Mouse (Mus musculus): ENCODE data around the gene Foxd3. TPM values are rescaled to one million over a fixed set of nuclear protein-coding genes. Genes with fewer than 3 reads are reported as not detected.

Foxd3 gene
- total and polyA plus RNA-seq, 2 experiments from 2014 or later, result 1.0 TPM; not detected in 1

DNA sequence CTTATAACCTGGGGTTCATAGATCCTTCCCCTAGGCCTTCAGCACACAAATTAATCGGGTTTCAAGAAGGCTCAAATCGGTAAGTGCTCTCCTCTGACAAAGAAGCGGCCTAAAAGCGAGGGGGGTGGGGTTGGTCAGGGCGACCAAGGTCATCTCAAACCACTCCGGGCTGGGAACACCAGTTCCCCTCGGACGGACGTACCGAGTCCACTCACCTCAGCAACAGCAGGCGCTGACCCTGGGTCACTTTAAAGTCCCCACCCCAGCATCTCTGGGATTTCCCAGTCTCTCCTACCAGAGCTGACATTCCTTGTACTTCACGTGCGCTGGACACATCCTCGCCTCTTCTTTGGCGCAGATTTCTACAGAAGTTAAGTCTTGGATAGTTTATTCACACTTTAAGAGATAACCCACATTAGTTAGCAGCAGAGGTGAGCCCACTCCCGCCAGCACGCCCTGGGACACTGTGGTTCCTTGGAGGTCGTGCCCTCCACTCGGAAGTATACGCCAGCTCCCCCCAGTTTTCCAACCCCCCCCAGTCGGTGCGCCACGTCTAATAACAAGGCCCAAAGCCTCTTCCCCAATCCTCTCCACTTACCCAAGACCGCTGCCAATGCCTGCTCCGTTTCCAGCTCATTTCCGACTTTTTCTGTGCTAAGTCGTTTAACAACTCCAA, 1.3 kb upstream of the Foxd3 start:
- DNase-seq (ENCODE audit: low spot score), result no peak
- H3K4me3 ChIP-seq (ENCODE audit: low read depth, low read length), result no peak overlapping the region

DNA sequence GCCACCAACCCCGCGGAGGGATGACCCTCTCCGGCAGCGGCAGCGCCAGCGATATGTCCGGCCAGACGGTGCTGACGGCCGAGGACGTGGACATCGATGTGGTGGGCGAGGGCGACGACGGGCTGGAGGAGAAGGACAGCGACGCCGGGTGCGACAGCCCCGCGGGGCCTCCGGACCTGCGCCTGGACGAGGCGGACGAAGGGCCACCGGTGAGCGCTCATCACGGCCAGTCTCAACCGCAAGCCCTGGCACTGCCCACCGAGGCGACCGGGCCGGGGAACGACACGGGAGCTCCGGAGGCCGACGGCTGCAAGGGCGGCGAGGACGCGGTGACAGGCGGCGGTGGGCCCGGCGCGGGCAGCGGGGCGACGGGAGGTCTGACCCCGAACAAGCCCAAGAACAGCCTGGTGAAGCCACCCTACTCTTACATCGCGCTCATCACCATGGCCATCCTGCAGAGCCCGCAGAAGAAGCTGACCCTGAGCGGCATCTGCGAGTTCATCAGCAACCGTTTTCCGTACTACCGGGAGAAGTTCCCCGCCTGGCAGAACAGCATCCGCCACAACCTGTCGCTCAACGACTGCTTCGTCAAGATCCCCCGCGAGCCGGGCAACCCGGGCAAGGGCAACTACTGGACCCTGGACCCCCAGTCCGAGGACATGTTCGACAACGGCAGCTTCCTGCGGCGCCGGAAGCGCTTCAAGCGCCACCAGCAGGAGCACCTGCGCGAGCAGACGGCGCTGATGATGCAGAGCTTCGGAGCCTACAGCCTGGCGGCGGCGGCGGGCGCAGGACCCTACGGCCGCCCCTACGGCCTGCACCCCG, 718 bp downstream of the Foxd3 start:
- WGBS, result under 1% methylated on average over 91 of the region's 92 CpGs
- DNase-seq (ENCODE audit: low spot score) (peak; percentile 28), ATAC-seq (ENCODE audit: low FRiP score) (0 out of 2 replicates have a peak, but pooled peaks have one; percentile 14)
- no peak overlapping the region for H3K27ac ChIP-seq (ENCODE audit: low read depth, low read length)
- no peaks in the 10 kb centered on the region for H3K36me3 ChIP-seq (ENCODE audit: insufficient read depth, low read length)
- peaks cover 55% of the 10 kb centered on the region for H3K27me3 ChIP-seq (ENCODE audit: insufficient read depth, low read length)
- H3K4me2 ChIP-seq (ENCODE audit: low read depth, low read length, poor library complexity, severe bottlenecking), result peak overlapping the region; percentile 39
- no peaks in the 10 kb centered on the region for H3K4me1 ChIP-seq (ENCODE audit: insufficient read depth, low read length)
- H3K9me3 ChIP-seq (ENCODE audit: low read length), result no peaks in the 10 kb centered on the region
- 0 out of 2 replicates have a peak, but pooled peaks have one; percentile 8 for TF ChIP-seq CTCF (IDR thresholded peaks at IDR 0.05)
- peak overlapping the region; percentile 28 for H3K4me3 ChIP-seq (ENCODE audit: low read depth, low read length)
- no peak overlapping the region for H3K9ac ChIP-seq (replicated peaks; ENCODE audit: low read length, poor library complexity, severe bottlenecking)

More for the DNA sequence above, 1.3 kb upstream of the Foxd3 start:
- no peaks in the 10 kb centered on the region for H3K4me1 ChIP-seq (ENCODE audit: insufficient read depth, low read length)
- H3K36me3 ChIP-seq (ENCODE audit: insufficient read depth, low read length), result no peaks in the 10 kb centered on the region
- peaks cover 63% of the 10 kb centered on the region for H3K27me3 ChIP-seq (ENCODE audit: insufficient read depth, low read length)
- no peak overlapping the region for H3K9ac ChIP-seq (replicated peaks; ENCODE audit: low read length, poor library complexity, severe bottlenecking)
- no peak for ATAC-seq (ENCODE audit: low FRiP score)
- no peak overlapping the region for H3K4me2 ChIP-seq (ENCODE audit: low read depth, low read length, poor library complexity, severe bottlenecking)
- 1% methylated on average over 27 of the region's 27 CpGs for WGBS
- no peak for TF ChIP-seq CTCF (IDR thresholded peaks at IDR 0.05)
- H3K27ac ChIP-seq (ENCODE audit: low read depth, low read length), result no peak overlapping the region
- no peaks in the 10 kb centered on the region for H3K9me3 ChIP-seq (ENCODE audit: low read length)

DNA sequence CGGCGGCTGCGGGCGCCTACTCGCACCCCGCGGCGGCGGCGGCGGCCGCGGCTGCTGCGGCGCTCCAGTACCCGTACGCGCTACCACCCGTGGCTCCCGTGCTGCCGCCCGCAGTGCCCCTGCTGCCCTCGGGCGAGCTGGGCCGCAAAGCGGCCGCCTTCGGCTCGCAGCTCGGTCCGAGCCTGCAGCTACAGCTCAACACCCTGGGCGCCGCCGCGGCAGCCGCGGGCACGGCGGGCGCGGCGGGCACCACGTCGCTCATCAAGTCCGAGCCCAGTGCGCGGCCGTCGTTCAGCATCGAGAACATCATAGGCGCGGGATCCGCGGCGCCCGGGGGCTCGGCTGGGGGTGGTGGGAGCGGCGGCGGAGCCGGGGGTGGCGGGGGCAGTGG, 1.3 kb downstream of the Foxd3 start:
- Histone ChIP-seq H3K36me3 (ENCODE audit: insufficient read depth, low read length) (no peaks in the 10 kb centered on the region), H3K27me3 (ENCODE audit: insufficient read depth, low read length) (peaks cover 54% of the 10 kb centered on the region), H3K27ac (ENCODE audit: low read depth, low read length) (no peak overlapping the region), H3K9ac (replicated peaks; ENCODE audit: low read length, poor library complexity, severe bottlenecking) (no peak overlapping the region), H3K4me1 (ENCODE audit: insufficient read depth, low read length) (no peaks in the 10 kb centered on the region), H3K9me3 (ENCODE audit: low read length) (no peaks in the 10 kb centered on the region), H3K4me2 (ENCODE audit: low read depth, low read length, poor library complexity, severe bottlenecking) (peak overlapping the region; percentile 39), H3K4me3 (ENCODE audit: low read depth, low read length) (peak overlapping the region; percentile 28)
- ATAC-seq (ENCODE audit: low FRiP score) (0 out of 2 replicates have a peak, but pooled peaks have one; percentile 12), DNase-seq (ENCODE audit: low spot score) (no peak)
- no peak for TF ChIP-seq CTCF (IDR thresholded peaks at IDR 0.05)
- WGBS, result under 1% methylated on average over 48 of the region's 62 CpGs

DNA sequence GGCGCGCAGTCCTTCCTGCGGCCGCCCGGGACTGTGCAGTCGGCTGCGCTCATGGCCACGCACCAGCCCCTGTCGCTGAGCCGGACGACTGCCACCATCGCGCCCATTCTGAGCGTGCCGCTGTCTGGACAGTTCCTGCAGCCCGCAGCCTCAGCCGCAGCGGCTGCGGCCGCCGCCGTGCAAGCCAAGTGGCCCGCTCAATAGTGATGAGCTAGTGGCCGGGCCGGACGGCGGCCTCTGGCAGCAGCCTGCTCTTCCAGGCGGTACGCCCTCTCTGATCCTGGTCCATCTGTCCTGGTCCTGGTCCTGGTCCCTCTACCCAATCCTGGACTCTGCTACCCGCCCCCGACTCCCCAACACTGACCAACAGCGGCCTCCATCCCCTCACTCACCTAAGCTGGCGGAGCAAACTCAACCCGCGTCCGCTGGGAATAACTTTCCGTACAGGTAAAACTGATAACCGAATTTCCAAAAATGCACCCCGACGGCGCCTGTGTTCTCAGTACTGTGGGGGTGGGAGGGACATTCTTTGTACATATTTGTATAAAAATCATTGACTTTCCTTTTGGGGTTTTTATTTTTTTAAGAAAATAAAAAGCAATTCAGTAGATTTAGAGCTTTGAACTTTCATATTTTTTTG, 1.9 kb downstream of the Foxd3 start:
- TF ChIP-seq CTCF (IDR thresholded peaks at IDR 0.05), result no peak
- no peaks in the 10 kb centered on the region for H3K9me3 ChIP-seq (ENCODE audit: low read length)
- DNase-seq (ENCODE audit: low spot score) (no peak), ATAC-seq (ENCODE audit: low FRiP score) (no peak)
- H3K36me3 ChIP-seq (ENCODE audit: insufficient read depth, low read length), result no peaks in the 10 kb centered on the region
- no peak overlapping the region for H3K9ac ChIP-seq (replicated peaks; ENCODE audit: low read length, poor library complexity, severe bottlenecking)
- no peaks in the 10 kb centered on the region for H3K4me1 ChIP-seq (ENCODE audit: insufficient read depth, low read length)
- H3K27ac ChIP-seq (ENCODE audit: low read depth, low read length), result no peak overlapping the region
- H3K27me3 ChIP-seq (ENCODE audit: insufficient read depth, low read length), result peaks cover 55% of the 10 kb centered on the region
- H3K4me3 ChIP-seq (ENCODE audit: low read depth, low read length), result peak overlapping the region; percentile 28; the same call in 1 of the 2 replicates
- WGBS, result 1% methylated on average over 35 of the region's 41 CpGs
- H3K4me2 ChIP-seq (ENCODE audit: low read depth, low read length, poor library complexity, severe bottlenecking), result no peak overlapping the region

DNA sequence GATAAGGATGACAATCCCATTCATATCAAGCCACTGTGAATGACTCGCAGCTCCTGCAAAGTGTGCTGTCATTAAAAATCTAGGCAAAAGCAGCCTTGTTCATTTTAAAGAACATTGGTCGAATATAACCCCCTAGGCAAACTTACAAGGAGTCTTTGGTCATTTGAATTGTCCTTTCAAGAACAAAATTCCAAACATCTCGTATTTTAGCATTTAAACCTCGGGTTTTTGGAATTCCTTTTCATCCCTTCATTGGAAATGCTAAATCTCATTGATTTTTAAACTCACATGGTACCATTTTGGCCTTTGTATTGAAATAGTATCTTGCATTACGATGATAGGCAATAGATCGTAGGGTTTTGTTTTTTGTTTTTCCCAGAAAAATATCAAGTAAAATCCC, 2.8 kb downstream of the Foxd3 start:
- Histone ChIP-seq H3K9me3 (ENCODE audit: low read length) (no peaks in the 10 kb centered on the region), H3K4me3 (ENCODE audit: low read depth, low read length) (no peak overlapping the region), H3K27me3 (ENCODE audit: insufficient read depth, low read length) (peaks cover 61% of the 10 kb centered on the region), H3K9ac (replicated peaks; ENCODE audit: low read length, poor library complexity, severe bottlenecking) (no peak overlapping the region), H3K4me2 (ENCODE audit: low read depth, low read length, poor library complexity, severe bottlenecking) (no peak overlapping the region), H3K4me1 (ENCODE audit: insufficient read depth, low read length) (no peaks in the 10 kb centered on the region), H3K36me3 (ENCODE audit: insufficient read depth, low read length) (no peaks in the 10 kb centered on the region), H3K27ac (ENCODE audit: low read depth, low read length) (no peak overlapping the region)
- no peak for ATAC-seq (ENCODE audit: low FRiP score)
- no peak for DNase-seq (ENCODE audit: low spot score)
- TF ChIP-seq CTCF (IDR thresholded peaks at IDR 0.05), result no peak
- WGBS, result 19% methylated on average over 6 of the region's 6 CpGs

All from midbrain, postnatal 0 days (tissue).